Mouse (Mus musculus): ENCODE measurements at regions not wholly inside any gene's neighbourhood (a gene's known extent, or its start where the extent isn't known, plus 50 kb on each side); places are given as distances from the start of the nearest gene placed in this dataset.

DNA sequence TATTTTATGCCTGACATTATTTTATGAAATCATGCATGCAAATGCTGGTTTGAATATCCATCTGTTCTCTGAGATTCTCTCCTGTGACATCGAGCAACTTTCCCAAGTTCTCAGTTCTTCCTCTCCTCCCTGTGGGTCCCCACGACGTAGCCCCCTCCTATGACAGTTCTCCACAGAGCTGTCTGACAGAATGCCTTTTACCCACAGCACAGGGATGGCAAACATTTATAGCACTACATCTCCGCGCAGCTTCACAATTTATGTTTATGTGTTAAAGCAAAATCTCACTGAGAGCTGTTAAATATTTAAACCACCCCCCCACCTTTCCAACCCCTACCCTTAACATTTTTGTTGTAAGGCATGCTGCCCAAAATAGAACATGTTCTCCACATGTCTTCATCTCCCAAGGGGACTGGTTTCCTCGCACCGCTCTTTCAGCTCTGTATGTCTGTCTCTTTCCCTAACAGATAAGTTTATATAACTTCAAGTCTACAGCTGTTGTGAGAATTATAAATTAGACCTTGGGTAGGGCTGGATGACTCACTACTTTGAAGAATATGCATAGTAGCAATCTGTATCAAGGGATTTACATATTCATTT lies 63.5 kb upstream of the Ndst3 start:
- H3K4me1 ChIP-seq: no peaks in the 10 kb centered on the region
- no peak overlapping the region for H3K9ac ChIP-seq
- no peak overlapping the region for H3K4me3 ChIP-seq
- no peak overlapping the region for H3K4me2 ChIP-seq (replicated peaks)
- no peaks in the 10 kb centered on the region for H3K36me3 ChIP-seq
- no peak for ATAC-seq (ENCODE audit: low FRiP score, low read depth)
- no peak overlapping the region for H3K27ac ChIP-seq
- no peaks in the 10 kb centered on the region for H3K27me3 ChIP-seq
- 77% methylated on average over 7 of the region's 7 CpGs for WGBS
- H3K9me3 ChIP-seq: no peaks in the 10 kb centered on the region

DNA sequence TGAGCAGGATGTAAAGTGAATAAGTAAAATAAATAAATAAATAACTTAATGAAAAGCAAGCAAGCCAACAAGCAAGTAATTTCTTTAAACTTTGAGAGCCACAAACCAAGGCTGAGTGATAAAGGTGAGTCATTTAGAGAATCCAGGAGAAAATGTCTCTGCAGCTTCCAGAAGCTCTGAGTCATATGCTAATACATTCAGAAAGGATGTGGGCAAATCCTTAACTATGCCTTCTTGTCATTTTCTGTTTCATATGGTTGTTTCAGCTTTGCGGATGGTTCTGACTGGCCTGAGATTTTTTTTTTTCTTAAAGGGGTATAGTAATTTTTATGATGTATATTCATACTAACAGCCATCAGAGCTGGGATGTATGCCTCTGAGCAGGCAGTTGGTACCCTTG lies 64.3 kb upstream of the Ndst3 start:
- H3K27ac ChIP-seq: no peak overlapping the region
- no peak overlapping the region for H3K9ac ChIP-seq
- 93% methylated on average over 1 of the region's 1 CpGs for WGBS
- no peaks in the 10 kb centered on the region for H3K36me3 ChIP-seq
- no peak overlapping the region for H3K4me2 ChIP-seq (replicated peaks)
- no peaks in the 10 kb centered on the region for H3K4me1 ChIP-seq
- no peak overlapping the region for H3K4me3 ChIP-seq
- no peaks in the 10 kb centered on the region for H3K27me3 ChIP-seq
- H3K9me3 ChIP-seq: no peaks in the 10 kb centered on the region
- ATAC-seq (ENCODE audit: low FRiP score, low read depth): no peak

GRCm38 (mm10) chr3:123765911-123766556 lies 75.4 kb upstream of the Ndst3 start:
- no peak overlapping the region for H3K4me3 ChIP-seq
- H3K9ac ChIP-seq: no peak overlapping the region
- H3K4me2 ChIP-seq (replicated peaks): no peak overlapping the region
- H3K27ac ChIP-seq: no peak overlapping the region
- H3K27me3 ChIP-seq: no peaks in the 10 kb centered on the region
- H3K9me3 ChIP-seq: no peaks in the 10 kb centered on the region
- WGBS: 76% methylated on average over 3 of the region's 3 CpGs
- H3K4me1 ChIP-seq: no peaks in the 10 kb centered on the region
- ATAC-seq (ENCODE audit: low FRiP score, low read depth): no peak
- H3K36me3 ChIP-seq: no peaks in the 10 kb centered on the region

DNA sequence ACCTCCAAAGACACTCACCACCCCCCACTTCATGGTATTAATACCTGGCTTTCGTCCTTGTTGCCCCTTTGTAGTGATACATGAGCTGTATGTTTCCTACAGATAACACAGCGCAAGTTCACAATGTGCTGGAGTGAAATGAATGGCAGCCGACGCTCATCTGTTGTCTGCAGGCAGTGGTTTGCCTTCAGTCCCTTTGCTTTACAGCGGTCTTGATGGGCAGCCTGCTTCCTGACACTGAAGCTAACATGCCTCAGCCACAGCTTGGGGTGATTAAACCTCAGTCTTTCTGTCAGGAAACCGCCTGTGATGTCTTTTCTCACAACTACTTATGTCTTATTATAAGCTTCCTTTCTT lies 75.9 kb upstream of the Ndst3 start:
- Histone ChIP-seq H3K9me3 (no peaks in the 10 kb centered on the region), H3K36me3 (no peaks in the 10 kb centered on the region), H3K4me1 (no peaks in the 10 kb centered on the region), H3K4me2 (replicated peaks) (no peak overlapping the region), H3K27me3 (no peaks in the 10 kb centered on the region), H3K27ac (no peak overlapping the region), H3K9ac (no peak overlapping the region), H3K4me3 (no peak overlapping the region)
- 53% methylated on average over 6 of the region's 6 CpGs for WGBS
- no peak for ATAC-seq (ENCODE audit: low FRiP score, low read depth)

GRCm38 (mm10) chr3:123780507-123780906 lies 89.9 kb upstream of the Ndst3 start:
- H3K9ac ChIP-seq: no peak overlapping the region
- ATAC-seq (ENCODE audit: low FRiP score, low read depth): no peak
- H3K27me3 ChIP-seq: no peaks in the 10 kb centered on the region
- no peaks in the 10 kb centered on the region for H3K36me3 ChIP-seq
- no peaks in the 10 kb centered on the region for H3K4me1 ChIP-seq
- H3K4me3 ChIP-seq: no peak overlapping the region
- H3K27ac ChIP-seq: no peak overlapping the region
- no peaks in the 10 kb centered on the region for H3K9me3 ChIP-seq
- no peak overlapping the region for H3K4me2 ChIP-seq (replicated peaks)

DNA sequence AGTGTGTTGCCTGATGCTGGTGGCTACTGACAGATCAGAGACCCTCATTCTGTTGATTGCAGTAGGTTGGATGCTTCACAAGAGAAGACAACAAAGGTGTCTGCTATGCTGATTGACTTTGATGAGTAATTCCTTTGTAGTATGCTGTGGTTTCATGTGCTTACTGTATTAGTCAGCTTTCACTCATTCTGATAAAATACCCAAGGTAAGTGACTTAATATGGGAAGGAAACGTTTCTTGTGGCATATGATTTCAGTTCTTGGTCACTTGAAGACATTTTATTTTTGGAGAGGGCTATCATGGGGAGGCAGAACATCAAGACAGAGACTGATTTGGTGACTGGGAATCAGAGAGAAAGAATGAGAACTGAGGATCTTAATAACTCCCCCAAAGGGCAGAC lies 90.9 kb upstream of the Ndst3 start:
- no peaks in the 10 kb centered on the region for H3K9me3 ChIP-seq
- H3K4me1 ChIP-seq: no peaks in the 10 kb centered on the region
- no peak overlapping the region for H3K4me2 ChIP-seq (replicated peaks)
- H3K36me3 ChIP-seq: no peaks in the 10 kb centered on the region
- no peak for ATAC-seq (ENCODE audit: low FRiP score, low read depth)
- WGBS: 72% methylated on average over 1 of the region's 1 CpGs
- no peak overlapping the region for H3K4me3 ChIP-seq
- H3K27ac ChIP-seq: no peak overlapping the region
- H3K27me3 ChIP-seq: no peaks in the 10 kb centered on the region
- H3K9ac ChIP-seq: no peak overlapping the region

- Histone ChIP-seq H3K36me3 (no peaks in the 10 kb centered on the region), H3K27me3 (no peaks in the 10 kb centered on the region), H3K4me3 (no peak overlapping the region), H3K27ac (no peak overlapping the region), H3K9ac (no peak overlapping the region), H3K9me3 (no peaks in the 10 kb centered on the region), H3K4me2 (replicated peaks) (no peak overlapping the region), H3K4me1 (no peaks in the 10 kb centered on the region)
- 75% methylated on average over 1 of the region's 1 CpGs for WGBS
- no peak for ATAC-seq (ENCODE audit: low FRiP score, low read depth)
Observed at GRCm38 (mm10) chr3:123784127-123784526, 93.5 kb upstream of the Ndst3 start.

DNA sequence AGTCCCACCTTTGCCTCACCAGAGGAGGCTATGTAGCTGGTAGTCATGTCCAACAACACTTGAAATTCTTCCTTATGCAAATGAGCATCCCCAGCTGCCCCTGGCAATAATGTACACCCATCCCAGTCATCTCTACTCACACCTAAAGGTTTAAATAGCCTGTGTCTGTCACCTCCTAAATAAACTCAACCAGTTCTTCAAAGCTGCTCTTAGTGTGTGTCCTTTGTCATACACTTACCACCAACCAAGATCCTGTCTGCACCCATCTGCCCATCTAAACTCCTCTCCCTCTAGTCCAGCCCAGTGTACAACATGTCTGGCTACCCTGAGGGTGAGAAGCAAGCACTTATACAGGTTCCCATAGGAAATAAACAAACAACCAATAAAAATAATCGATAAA lies 103.4 kb upstream of the Ndst3 start:
- H3K4me2 ChIP-seq (replicated peaks): no peak overlapping the region
- no peak for ATAC-seq (ENCODE audit: low FRiP score, low read depth)
- H3K9me3 ChIP-seq: no peaks in the 10 kb centered on the region
- H3K4me3 ChIP-seq: no peak overlapping the region
- H3K9ac ChIP-seq: no peak overlapping the region
- H3K27ac ChIP-seq: no peak overlapping the region
- no peaks in the 10 kb centered on the region; the same call in 1 of the 2 replicates for H3K27me3 ChIP-seq
- no peaks in the 10 kb centered on the region for H3K36me3 ChIP-seq
- 95% methylated on average over 1 of the region's 1 CpGs for WGBS
- H3K4me1 ChIP-seq: no peaks in the 10 kb centered on the region

- Histone ChIP-seq H3K4me2 (replicated peaks) (no peak overlapping the region), H3K9me3 (no peaks in the 10 kb centered on the region), H3K4me1 (no peaks in the 10 kb centered on the region), H3K4me3 (no peak overlapping the region), H3K36me3 (no peaks in the 10 kb centered on the region), H3K9ac (no peak overlapping the region), H3K27ac (no peak overlapping the region), H3K27me3 (no peaks in the 10 kb centered on the region)
- ATAC-seq (ENCODE audit: low FRiP score, low read depth): no peak
- WGBS: 88% methylated on average over 3 of the region's 3 CpGs
Observed at GRCm38 (mm10) chr3:123805338-123805737, 114.7 kb upstream of the Ndst3 start.

- no peak for ATAC-seq (ENCODE audit: low FRiP score, low read depth)
- Histone ChIP-seq H3K4me3 (no peak overlapping the region), H3K4me1 (no peaks in the 10 kb centered on the region), H3K9me3 (no peaks in the 10 kb centered on the region), H3K27ac (no peak overlapping the region), H3K4me2 (replicated peaks) (no peak overlapping the region), H3K27me3 (no peaks in the 10 kb centered on the region), H3K9ac (no peak overlapping the region), H3K36me3 (no peaks in the 10 kb centered on the region)
- 84% methylated on average over 1 of the region's 1 CpGs for WGBS
Observed at GRCm38 (mm10) chr3:123806050-123806449, 115.4 kb upstream of the Ndst3 start.

DNA sequence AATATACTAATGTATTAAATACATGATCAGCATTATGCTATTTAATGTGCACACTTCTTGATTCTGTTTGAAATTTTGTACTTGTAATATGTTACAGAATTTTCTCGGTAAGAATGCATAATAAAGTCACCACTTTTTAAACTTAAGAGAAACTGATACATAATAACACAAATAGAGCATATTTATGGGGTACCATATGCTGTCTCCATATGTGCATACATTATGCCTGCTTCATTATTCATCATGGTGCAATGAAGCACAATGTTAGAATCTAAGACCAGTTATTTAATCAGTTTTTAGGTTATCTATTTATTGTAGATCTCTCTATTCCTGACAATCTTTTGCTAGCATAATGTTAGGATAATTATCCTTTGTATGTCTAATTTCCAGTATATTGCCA lies 115.9 kb upstream of the Ndst3 start:
- H3K36me3 ChIP-seq: no peaks in the 10 kb centered on the region
- 83% methylated on average over 1 of the region's 1 CpGs for WGBS
- no peak overlapping the region for H3K4me2 ChIP-seq (replicated peaks)
- no peak overlapping the region for H3K27ac ChIP-seq
- H3K9ac ChIP-seq: no peak overlapping the region
- no peaks in the 10 kb centered on the region for H3K4me1 ChIP-seq
- H3K27me3 ChIP-seq: no peaks in the 10 kb centered on the region
- H3K4me3 ChIP-seq: no peak overlapping the region
- no peak for ATAC-seq (ENCODE audit: low FRiP score, low read depth)
- no peaks in the 10 kb centered on the region for H3K9me3 ChIP-seq

DNA sequence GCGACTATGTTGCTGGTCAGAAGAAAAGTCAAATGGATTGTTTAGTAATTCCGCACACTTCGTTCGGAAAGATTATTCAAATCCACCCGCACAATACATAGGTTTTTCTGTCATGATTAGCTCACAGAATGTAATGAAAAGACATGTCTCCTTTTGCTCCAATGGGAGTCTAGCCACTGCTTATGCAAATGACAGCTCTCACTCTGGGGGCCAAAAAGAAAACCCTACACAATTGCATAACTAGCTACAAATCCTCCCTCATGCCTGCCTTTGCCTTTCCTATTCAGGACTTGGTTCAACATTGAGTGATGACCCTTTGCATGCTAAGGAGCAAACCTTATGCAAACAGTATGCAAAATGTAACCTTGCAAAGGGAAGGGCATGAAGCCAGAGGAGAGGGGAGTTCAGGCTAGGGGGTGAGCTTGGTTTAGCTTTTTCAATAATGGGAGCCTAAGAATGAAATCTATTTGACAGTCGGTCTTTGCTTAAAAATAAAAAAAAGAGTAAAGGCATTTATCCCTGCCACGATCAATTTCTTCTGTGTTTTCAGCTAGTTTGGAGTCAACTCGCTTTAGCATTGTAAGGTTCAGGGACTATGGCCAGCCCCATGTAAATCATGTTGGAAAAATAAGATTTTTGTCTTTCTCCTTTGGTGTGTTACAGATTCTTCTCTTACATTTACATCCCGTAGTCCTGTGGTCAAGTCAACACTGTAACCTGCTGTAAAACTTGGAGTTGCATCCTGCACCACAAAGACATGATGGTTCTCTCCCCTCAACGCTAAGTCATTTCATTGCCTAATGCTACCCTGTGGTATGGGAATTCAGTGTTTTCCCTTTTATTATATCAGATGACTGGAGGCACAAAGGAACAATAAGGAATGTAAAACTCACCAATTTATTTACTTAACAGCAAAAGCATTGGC lies 119.6 kb upstream of the Ndst3 start:
- Histone ChIP-seq H3K9ac (no peak overlapping the region), H3K27me3 (no peaks in the 10 kb centered on the region)
- WGBS: 86% methylated on average over 10 of the region's 10 CpGs

More for the DNA sequence above, 119.6 kb upstream of the Ndst3 start:
- H3K9me3 ChIP-seq: no peaks in the 10 kb centered on the region
- no peak overlapping the region for H3K27ac ChIP-seq
- H3K4me3 ChIP-seq: no peak overlapping the region
- H3K36me3 ChIP-seq: no peaks in the 10 kb centered on the region
- no peak overlapping the region for H3K4me2 ChIP-seq (replicated peaks)
- no peak for ATAC-seq (ENCODE audit: low FRiP score, low read depth)
- H3K4me1 ChIP-seq: no peaks in the 10 kb centered on the region

All from limb, embryonic 13.5 days (tissue).